Mouse (Mus musculus) gastrocnemius, adult 18-20 months (tissue): ENCODE measurements around the gene Snx32. TPM values are rescaled to one million over a fixed set of nuclear protein-coding genes. Genes with fewer than 3 reads are reported as not detected.

Source experiments
- DNase-seq: peaks from one replicate; pipeline ENCODE4 v3.0.0; 2021; ENCODE audit warnings: low spot score
- long read RNA-seq, 2 experiments: library from polyadenylated mRNA; stranded (forward); transcript quantifications; one replicate each; pipeline ENCODE4 v2.0.0; 2021
- total RNA-seq, 2 experiments: library from RNA; stranded (reverse); gene quantifications; 2 replicates each; pipeline ENCODE4 v1.2.3; 2021

Gene Snx32
- total RNA-seq = 1 to 10 TPM; 5.5 to 5.8 TPM
- long read RNA-seq, experiment 1, transcript Snx32-201 (13 exons, 1,703 nt) = major isoform, 9 of 14 reads
- long read RNA-seq, experiment 1, partial matches to known transcripts = 1 of 14 reads
- long read RNA-seq, experiment 1, other reads (novel, unspliced or antisense) = 4 of 14 reads
- long read RNA-seq, experiment 2, partial matches to known transcripts = 0 of 6 reads
- long read RNA-seq, experiment 2, other reads (novel, unspliced or antisense) = 3 of 6 reads

DNA sequence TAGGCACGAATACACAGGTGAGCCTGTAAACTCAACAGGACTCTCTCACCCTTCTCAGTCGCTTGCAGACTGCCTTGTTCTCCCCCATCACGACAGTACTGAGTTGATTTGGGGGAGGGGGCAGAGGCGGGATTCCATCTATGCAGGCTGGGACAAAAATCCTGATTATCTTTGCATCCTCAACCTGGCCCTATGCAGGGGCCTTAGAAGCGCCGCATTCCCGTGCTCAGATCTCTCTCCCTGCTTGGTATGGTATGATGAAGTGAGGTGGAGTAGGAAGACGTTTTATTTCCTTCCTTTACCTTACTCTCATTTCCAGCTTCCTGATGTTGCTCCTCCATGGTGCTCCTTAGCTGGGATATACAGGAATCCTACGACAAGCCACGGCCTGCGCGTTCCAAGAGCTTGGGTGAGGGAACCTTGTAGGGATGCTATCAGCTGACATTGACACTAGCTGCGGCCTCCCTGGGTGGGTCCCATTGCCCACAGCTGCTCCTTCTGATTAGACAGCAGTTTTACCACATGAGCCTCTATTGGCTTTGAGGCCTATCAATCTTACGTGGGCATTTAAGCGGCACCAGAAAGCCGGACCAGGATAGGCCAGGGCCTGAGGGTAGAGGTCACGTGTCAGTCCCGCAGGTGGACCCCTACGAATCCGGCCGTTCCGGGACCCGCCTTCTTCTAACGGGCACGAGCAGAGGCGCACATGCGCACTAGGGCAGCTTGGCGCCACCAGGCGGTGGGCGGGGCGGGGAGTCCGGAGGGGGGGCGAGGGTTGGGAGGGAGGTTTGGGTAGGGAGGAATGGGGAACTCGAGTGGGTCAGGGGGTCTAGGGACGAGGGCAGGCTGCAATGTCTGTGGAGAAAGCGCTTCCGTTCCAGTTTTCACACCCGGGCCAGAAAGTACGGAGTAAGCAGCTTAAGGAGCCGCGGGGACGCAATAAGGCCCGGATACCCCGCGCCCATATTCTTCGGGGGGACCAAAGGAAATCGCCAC, at the start of gene Snx32:
TSS of gene Snx32 (minus strand) at position 508 of the 996 bp plus-strand sequence.
- peak; percentile 99 for DNase-seq

DNA sequence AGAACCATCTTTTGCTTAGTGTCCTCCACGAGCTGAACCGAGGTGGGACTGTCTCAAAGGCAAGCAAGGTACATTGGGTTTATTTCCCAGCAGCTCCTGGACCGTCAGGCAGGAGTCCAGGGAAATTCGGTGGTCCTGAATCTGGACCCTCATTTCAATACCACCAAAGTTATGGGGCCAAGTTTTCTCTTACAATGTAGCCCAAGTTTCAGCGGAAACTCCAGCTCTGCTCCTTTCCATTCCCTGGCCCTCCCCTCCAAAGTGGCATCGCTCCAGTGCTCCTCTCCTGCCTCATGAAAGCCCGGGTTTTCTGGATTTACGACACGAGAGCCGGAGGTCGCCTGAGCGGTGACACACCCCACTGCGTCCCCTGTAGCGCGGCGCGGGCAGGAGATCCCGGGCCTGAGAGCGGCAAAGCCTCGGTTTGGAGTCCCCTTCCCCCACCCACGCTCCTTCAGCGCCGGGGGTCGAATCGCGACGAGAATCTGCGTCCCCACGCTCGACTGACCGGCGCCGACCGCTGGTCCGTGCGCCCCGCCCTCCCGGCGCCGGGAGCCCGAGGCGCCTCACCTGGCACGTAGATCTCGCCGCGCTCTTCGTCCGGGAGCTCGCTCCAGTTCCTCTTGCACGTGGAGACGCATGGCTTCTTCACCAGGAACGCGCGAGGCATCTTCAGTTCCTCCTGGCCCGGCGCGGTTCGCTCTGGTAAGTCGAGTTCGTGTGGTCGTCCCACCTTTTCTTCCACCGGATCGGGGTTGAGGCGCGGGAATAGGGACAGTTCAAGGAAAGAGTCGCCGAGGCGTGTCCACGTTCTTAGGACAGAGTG, 49.5 kb upstream of the Snx32 start:
- DNase-seq = no peak

DNA sequence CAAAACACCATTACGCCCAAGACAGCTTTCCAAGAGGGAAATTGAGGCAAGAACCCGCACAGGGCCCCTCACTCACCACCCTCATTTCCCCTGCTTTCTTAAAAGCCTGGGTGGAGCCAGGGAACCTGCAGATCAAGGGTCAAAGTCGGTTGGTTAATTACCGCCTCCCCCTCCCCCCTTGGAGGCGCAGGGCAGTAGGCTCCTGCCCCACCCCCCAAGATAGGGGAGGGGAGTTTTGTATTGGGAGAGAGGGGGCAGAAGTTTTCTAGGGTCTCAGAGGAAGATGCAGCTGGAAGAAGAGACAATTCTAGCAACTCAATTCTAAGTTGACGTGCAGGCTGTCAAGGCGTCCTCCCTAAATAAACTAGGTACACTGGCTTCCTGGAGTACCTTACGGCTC, 48.9 kb upstream of the Snx32 start:
- no peak for DNase-seq

DNA sequence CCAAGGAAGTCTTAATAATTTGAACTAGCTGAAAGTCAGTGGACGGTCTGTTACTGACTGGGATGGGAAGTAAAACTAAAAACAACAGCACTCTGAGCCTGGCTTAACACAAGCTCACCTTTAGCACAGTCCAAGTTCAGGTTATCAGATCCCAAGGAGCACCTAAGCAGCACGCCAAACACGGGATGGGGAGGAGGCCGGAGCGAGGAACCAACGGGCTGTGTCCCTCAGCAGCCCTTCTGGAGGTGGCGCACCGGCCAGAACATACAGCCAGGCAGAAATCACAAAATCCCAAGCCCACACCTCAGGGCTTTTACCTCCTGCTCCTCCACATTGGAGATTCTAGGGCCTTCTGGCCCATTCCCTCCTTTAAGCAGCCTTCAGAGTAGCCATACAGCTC, 48.4 kb upstream of the Snx32 start:
- DNase-seq = no peak

DNA sequence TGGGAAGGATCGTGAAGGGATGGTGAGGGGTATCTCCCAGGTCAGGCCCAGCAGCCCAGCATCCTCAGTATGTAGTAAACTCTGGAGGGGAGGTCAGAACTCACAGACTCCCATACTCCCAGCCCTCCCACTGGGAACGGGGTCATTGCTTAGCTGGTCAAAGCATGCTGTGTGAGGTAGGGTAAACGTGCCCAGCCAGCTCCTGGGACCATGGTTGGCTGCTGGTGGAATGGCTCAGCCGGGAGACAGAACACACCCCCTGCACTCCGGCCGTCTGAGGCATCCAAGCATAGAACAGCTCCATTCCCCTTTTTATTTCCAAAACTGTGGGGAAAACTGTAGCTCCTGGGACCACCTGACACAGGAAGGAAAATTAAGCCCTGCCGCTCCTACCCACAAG, 47.8 kb upstream of the Snx32 start:
- no peak for DNase-seq

DNA sequence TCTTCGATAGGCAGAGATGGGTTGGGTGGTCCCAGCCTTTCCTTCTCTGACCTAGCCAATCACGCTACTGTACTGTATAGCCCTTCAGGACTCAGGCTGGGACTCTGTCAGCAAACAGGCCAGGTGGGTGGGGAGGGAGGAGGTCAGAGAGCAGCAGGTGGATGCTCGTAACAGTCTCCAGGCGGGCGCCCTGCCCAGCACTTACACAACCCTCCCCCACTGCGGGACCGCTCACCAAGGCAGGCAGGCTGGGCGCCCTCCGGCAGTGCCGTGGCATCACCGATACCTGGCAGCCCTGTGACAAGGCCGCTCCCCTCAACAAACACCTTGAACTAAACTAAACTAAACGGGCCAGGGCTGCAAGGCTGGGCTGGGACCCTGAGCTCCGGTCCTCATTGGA, 43.9 kb upstream of the Snx32 start:
- no peak for DNase-seq

DNA sequence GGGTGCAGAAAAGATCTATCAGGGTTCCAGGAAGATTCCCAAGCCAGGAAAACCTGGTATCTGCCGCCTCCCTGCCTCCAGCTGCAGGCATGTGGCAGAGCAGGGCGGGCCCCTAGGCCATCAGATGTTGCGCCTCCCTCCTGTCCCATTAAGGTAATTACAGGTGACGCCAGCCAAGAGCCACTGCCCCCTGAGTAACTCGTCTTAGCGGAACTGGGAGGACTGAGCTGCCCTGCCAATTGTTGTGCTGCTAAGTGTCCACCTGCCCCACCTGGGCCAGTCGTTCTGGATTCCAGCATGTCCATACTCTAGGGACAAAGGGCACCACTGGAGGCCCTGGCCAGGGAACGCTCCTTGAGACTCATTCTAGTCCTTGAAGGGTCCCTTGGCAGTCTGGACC, 43.5 kb upstream of the Snx32 start:
- DNase-seq = no peak

DNA sequence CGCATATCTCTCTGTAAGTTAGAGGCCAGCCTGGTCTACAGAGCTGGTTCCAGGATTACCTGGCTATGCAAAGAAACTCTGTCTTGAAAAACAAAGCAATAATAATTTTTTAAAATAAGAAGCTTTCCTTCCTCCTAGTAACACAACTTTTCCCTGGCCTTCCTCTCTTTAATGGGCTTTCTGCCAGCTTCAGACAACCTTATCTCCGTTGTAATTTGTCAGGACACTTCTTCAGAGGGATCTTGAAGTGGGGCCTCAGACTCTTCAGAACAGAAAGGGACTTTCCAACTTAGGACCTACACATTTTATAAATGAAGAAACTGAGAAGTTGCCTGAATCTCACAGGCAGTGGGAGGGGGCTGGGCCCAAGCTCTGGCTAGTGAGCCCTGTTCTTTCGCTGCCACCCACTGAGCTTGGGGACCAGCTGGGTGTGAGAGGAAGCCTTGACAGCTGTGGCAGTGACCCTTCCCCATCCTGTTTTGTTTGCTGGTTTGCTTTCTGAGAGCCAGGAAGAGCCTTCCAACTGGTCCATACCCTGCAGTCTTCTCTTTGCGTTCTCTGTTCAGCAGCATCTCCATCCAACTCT, 37.2 kb upstream of the Snx32 start:
- no peak for DNase-seq

DNA sequence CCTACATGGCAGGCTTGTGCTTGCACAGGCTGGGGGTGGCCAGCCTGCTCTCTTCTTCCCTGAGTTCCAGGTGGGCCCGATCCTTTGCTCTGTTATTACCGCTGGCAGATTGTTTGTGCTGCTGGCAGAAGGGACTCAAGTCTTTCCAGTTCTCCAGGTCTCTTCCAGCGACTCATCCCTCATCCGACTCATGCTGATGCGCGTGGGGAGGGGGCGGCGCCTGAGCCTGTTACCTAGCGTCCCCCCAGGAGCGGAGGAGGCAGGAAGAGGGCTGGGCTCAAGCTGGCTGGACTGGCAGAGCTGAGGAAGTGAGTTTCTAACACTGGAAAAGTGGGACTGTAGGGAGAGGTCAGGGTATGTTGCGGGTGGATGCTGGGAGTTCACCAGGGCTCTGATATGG, 33.7 kb upstream of the Snx32 start:
- no peak for DNase-seq

DNA sequence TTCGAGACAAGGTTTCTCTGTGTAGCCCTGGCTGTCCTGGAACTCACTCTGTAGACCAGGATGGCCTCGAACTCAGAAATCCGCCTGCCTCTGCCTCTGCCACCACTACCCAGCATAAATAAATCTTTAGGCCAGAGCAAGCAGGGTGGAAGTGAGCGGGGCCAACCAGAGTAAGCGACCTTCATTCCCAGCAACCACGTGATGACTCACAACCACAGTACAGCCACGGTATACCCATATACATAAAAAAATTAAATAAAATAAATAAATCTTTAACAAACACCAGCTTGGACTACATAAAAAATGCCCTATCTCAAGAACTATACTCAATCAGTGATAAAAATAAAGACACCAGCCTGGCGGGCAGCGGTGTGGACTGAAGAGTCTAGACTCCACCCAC, 33.0 kb upstream of the Snx32 start:
- DNase-seq = no peak

DNA sequence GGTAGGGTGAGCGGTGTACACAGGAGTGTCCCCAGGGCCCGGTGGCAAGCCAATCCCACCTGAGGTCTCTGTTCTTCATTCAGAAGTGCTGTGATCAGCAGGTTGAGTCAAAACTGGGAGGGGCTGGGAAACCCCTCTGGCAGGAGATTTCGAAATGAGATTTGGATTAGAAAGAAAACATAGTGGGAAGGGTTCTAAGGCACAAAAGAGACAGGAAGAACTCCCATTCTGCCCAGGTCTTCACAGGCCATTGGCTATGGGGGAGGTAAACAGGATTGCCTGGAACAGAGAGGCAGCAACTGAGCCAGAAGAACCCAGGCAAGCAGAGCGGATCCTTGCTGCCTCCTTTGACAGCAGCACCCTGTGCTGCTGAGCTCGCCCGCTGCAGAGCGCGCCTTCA, 28.4 kb upstream of the Snx32 start:
- DNase-seq = no peak

DNA sequence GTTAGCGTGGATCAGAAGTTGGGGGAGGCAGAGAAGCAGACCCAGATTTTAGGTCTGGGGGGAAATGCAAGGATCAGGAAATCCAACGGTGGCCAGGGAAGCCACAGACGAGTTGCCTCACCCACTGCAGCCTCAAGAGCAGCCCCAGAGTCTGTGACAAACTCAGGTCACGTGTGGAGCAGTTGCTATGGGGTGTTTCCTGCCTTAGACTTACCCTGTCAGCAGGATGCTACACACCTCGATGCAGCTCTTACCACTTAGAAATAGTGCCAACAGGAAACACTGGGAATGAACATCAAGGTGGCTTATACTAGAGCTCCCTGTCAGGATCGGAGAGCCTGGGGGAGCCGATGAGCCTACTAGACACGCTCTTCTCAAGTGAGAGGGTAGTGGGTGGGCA, 22.2 kb upstream of the Snx32 start:
- DNase-seq = no peak

DNA sequence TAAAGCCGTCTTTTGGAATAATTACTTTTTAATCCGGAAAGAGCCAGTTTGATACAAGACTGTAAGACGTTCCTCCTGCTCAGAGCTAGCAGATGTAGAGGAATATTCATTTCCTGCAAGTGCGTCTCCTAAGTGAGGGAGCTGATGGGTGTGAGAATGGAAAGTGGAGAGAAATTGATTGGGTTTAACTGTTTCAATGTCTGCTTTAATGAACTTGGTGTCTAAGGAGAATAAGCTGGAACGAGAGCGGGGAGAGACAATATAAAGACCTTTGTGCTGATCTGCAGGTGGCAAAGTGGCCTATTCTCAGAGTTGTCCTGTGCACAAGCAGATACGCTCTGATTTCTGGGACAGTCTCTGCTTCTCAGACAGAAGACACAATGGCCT, 19.8 kb upstream of the Snx32 start:
- no peak for DNase-seq

DNA sequence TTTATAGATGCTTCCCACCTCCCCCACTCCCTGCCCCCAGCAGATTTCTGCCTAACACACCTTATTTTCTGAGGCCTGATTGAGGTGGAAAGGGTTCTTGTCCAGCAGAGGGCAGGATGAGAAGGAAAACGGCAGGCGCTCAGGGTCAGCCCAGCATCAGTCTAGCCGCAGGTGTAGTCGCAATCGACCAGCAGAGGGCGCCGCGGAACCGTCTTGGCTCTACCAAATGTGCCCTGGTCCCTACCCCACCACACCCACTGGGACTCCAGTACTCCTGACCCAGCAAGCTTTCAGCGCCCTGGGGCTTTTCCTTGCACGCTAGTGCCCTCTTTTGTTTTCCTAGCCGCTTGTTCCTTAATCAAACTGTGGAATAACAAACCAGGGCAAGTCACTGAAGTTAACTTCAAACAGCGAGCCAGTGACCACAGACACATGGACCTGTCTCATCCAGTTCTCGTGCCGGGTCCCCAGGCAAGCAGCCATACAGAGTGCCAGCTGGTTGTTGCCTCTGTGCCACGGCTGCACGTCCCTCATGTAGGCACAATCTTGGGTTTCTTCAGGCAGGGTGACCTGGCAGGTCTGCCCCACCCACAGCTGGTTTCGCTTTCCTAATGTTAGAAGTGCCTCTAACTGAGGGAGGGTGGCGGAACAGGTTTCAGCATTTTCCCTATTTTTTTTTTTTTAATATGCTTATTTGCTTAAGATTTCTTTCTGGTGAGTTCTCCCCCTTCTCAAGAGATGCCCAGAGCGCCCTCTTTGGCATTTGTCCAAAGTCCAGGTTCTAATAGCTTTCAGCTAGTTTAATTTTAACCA, 19.2 kb upstream of the Snx32 start:
- peak; percentile 98 for DNase-seq

DNA sequence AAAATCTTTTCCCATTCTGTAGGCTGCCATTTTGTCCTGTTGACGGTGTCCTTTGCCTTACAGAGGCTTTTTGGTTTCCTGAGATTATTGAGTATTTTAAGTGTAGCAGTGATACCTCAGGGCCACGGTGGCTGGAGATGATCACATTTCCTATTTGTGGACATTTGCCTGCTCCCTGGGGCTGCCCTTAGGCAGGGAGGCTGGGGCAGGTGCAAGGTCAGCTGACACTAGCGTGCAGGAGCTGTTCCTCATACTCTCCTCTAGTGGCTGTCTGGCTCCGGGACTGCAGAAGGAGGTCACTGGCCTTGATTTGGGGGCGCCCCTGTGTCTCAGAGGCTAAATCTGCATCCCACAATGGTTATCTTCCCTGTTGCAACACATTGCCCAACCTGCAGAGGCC, 14.9 kb upstream of the Snx32 start:
- DNase-seq = no peak

DNA sequence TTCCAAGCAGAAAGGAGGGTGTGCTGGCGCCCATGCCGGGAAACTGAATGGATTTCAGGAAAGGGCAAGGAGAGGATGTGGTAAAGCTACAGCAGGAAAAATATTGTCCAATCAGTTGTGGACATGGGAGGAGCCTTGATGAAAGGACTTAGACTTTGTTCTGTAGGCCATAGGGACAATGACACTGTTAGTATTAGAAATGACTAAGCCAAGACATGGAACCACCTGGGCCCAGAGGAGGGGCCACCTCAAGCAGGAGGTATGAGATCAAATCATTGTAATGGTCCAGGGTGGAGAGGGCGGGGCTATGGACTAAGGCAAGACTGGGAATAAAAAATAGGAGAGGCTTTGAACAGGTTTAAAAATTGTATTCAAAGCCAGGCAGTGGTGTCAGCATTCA, 8.4 kb upstream of the Snx32 start:
- no peak for DNase-seq

DNA sequence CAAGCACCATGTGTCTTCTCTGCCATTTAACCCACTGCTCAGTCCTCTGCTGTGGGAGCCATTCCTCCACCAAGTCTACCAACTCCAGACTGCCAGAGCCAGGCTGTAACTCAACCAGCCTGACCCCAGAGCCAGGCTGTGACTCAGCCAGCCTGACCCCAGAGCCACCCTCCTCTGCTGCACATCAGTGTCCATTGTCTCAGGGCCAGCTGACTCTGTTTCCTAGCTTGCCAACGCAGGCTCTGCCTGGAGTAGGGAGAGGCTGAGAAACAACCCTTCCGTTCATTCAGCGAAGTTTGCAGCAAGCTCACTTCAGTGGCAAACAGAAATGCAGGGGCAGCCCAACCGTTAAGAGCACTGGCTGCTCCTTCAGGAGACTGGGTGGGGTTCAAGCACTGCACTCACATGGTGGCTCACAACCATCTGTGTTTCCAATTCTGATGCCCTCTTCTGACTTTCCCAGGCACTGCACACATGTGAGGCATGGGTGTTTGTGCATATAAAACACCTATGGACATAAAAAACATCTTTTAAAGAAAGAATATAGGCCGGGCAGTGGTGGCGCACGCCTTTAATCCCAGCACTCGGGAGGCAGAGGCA, 6.7 kb upstream of the Snx32 start:
- DNase-seq = no peak

DNA sequence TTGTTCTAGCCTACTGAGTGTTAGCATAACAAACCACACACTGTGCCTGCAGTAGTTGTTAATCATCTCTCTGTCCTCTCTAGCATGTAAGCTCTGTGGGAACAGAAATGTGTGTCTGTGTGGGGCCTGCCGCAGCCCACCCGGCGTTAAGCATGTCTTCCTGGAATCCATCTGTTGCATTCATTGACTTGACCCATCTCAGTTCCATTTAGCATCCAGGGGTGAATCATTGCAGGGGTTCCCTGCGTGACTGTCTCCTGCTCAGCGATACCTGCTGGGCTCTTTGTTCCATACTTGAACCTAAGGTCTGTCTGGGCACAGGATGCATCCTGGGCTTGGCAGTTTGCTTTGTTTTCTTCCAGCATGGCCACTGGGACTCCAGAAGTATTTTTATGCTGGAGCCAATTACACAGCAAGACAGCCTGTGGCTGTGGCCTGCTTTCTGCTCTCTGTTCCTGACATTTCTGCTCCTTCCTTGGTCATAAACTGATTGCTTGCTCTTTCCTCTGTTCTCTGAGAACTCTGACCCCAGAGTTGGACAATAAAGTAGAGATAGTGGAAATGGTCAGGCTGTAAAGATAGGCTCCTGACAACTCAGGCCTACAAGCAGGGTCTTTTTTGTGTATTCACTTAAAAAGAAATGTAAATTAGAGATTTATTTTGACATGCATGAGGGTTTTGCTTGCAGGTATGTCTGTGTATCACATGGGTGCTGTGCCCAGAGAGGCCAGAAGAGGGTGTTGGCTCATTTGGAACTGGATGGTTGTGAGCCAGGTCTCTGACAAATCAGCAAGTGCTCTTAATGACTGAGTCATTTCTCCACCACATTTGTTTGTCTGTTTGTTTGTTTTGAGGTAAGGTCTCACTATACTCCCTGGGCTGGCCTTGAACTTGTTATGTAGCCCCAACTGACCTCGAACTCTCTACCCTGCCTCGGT, 5.8 kb upstream of the Snx32 start:
- no peak for DNase-seq

DNA sequence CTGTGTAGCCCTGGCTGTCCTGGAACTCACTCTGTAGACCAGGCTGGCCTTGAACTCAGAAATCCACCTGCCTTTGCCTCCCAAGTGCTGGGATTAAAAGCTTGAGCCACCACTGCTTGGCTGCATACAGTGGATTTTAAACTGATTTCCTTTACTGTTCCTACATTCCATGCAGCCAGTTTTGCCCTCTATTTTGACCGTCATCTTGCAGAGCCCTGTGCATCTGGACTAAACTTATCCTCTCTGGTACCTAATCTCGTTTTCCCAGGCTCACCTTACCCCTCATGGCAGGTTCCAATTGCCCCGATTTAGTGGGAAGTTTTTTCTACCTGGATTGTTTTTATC, 2.6 kb upstream of the Snx32 start:
- DNase-seq = no peak
